In genomic region chr13:16763746-16764145, GRCm38 (mm10) we compare ENCODE assay signal across 10 mouse cellular contexts.
DNase-seq lines count a peak whose midpoint lies in the region; ATAC-seq and TF ChIP-seq lines count a peak whose summit lies in the region.
"Had no signal": no experiment of that assay in that cellular context is flagged by ENCODE, and none has a peak within 500 bp of the region (broad histone marks: within the 10 kb centered on the region; RNA-seq: fewer than 3 reads in every experiment).

No protein-coding gene starts in this region.

- H3K27me3 ChIP-seq in forebrain, embryonic 11.5 days (ENCODE audit: control insufficient read depth, insufficient read depth, low read length) = no peaks in the 10 kb centered on the region
- H3K27me3 ChIP-seq in forebrain, embryonic 10.5 days (ENCODE audit: poor library complexity, severe bottlenecking) = no peaks in the 10 kb centered on the region
- H3K27me3 ChIP-seq in thymus, adult 2 months (ENCODE audit: control insufficient read depth, insufficient read depth, low read length) = no peaks in the 10 kb centered on the region
- H3K27me3 ChIP-seq in intestine, embryonic 15.5 days (replicated peaks) = no peaks in the 10 kb centered on the region
- H3K27me3 ChIP-seq in lung, postnatal 0 days (replicated peaks; ENCODE audit: insufficient read depth, low read length) = no peaks in the 10 kb centered on the region
- H3K27me3 ChIP-seq: limb, embryonic 13.5 days; stomach, embryonic 15.5 days had no signal

- ATAC-seq in forebrain, embryonic 11.5 days (replicated peaks; ENCODE audit: low FRiP score) = 0 out of 2 replicates have a peak, but pooled peaks have one; percentile 21
- 0 out of 2 replicates have a peak, but pooled peaks have one; percentile 45 for ATAC-seq in intestine, embryonic 15.5 days
- no peak for ATAC-seq in lung, postnatal 0 days

- no peak overlapping the region for H3K9ac ChIP-seq in forebrain, embryonic 11.5 days (ENCODE audit: low read length)
- no peak overlapping the region for H3K9ac ChIP-seq in intestine, embryonic 15.5 days
- H3K9ac ChIP-seq in lung, postnatal 0 days (replicated peaks; ENCODE audit: low read depth) = no peak overlapping the region
- H3K9ac ChIP-seq: limb, embryonic 13.5 days; stomach, embryonic 15.5 days had no signal

- H3K36me3 ChIP-seq in forebrain, embryonic 11.5 days (ENCODE audit: control insufficient read depth, insufficient read depth, low read length) = no peaks in the 10 kb centered on the region
- no peaks in the 10 kb centered on the region for H3K36me3 ChIP-seq in forebrain, embryonic 10.5 days (replicated peaks)
- no peaks in the 10 kb centered on the region for H3K36me3 ChIP-seq in thymus, adult 2 months (ENCODE audit: control insufficient read depth, insufficient read depth, low read length)
- H3K36me3 ChIP-seq in intestine, embryonic 15.5 days = no peaks in the 10 kb centered on the region
- H3K36me3 ChIP-seq in lung, postnatal 0 days (ENCODE audit: insufficient read depth, low read length) = no peaks in the 10 kb centered on the region
- H3K36me3 ChIP-seq: limb, embryonic 13.5 days; stomach, embryonic 15.5 days had no signal

- WGBS in forebrain, embryonic 11.5 days = 7% methylated on average over 2 of the region's 2 CpGs
- WGBS in forebrain, embryonic 10.5 days = 8% methylated on average over 2 of the region's 2 CpGs
- 1% methylated on average over 2 of the region's 2 CpGs for WGBS in thymus, adult 2 months
- 4% methylated on average over 2 of the region's 2 CpGs for WGBS in intestine, embryonic 15.5 days
- 6% methylated on average over 2 of the region's 2 CpGs for WGBS in lung, postnatal 0 days

- no peak for TF ChIP-seq POLR2A in thymus, adult 2 months (IDR thresholded peaks at IDR 0.05; ENCODE audit: control insufficient read depth, extremely low read depth, insufficient read depth, low read length, poor library complexity)

- no peak overlapping the region for H3K4me2 ChIP-seq in forebrain, embryonic 11.5 days (ENCODE audit: low read depth, low read length, severe bottlenecking)
- no peak overlapping the region for H3K4me2 ChIP-seq in intestine, embryonic 15.5 days (replicated peaks)
- H3K4me2 ChIP-seq in lung, postnatal 0 days (replicated peaks; ENCODE audit: low read depth, low read length) = no peak overlapping the region
- H3K4me2 ChIP-seq: limb, embryonic 13.5 days; stomach, embryonic 15.5 days had no signal

- no peak overlapping the region for H3K4me3 ChIP-seq in forebrain, embryonic 11.5 days (ENCODE audit: low read depth, low read length)
- H3K4me3 ChIP-seq in forebrain, embryonic 10.5 days = no peak overlapping the region
- no peak overlapping the region for H3K4me3 ChIP-seq in thymus, adult 2 months (ENCODE audit: control insufficient read depth, insufficient read depth, low read length)
- no peak overlapping the region for H3K4me3 ChIP-seq in intestine, embryonic 15.5 days (replicated peaks)
- no peak overlapping the region for H3K4me3 ChIP-seq in lung, postnatal 0 days (ENCODE audit: low read depth, low read length)
- H3K4me3 ChIP-seq: limb, embryonic 13.5 days; stomach, embryonic 15.5 days had no signal

- H3K9me3 ChIP-seq in forebrain, embryonic 11.5 days (ENCODE audit: control insufficient read depth, low read length) = no peaks in the 10 kb centered on the region
- H3K9me3 ChIP-seq in forebrain, embryonic 10.5 days = no peaks in the 10 kb centered on the region
- no peaks in the 10 kb centered on the region for H3K9me3 ChIP-seq in intestine, embryonic 15.5 days
- no peaks in the 10 kb centered on the region for H3K9me3 ChIP-seq in lung, postnatal 0 days (ENCODE audit: low read length)
- H3K9me3 ChIP-seq: limb, embryonic 13.5 days; stomach, embryonic 15.5 days had no signal

- no peak for TF ChIP-seq CTCF in thymus, adult 2 months (IDR thresholded peaks at IDR 0.05; ENCODE audit: borderline replicate concordance, control insufficient read depth, extremely low read depth, insufficient read depth, low read length, poor library complexity)
- peak; percentile 85 for TF ChIP-seq CTCF in lung, postnatal 0 days (IDR thresholded peaks at IDR 0.05)

- TF ChIP-seq EP300 in lung, postnatal 0 days (IDR thresholded peaks at IDR 0.05) = no peak

- H3K27ac ChIP-seq in forebrain, embryonic 11.5 days (ENCODE audit: low read depth, low read length) = no peak overlapping the region
- H3K27ac ChIP-seq in forebrain, embryonic 10.5 days = no peak overlapping the region
- H3K27ac ChIP-seq in thymus, adult 2 months (ENCODE audit: control insufficient read depth, insufficient read depth, low read length) = no peak overlapping the region
- no peak overlapping the region for H3K27ac ChIP-seq in intestine, embryonic 15.5 days
- H3K27ac ChIP-seq in lung, postnatal 0 days (ENCODE audit: low read length) = no peak overlapping the region
- H3K27ac ChIP-seq: limb, embryonic 13.5 days; stomach, embryonic 15.5 days had no signal

- DNase-seq in forebrain, embryonic 11.5 days (ENCODE audit: low spot score) = no peak
- no peak for DNase-seq in forebrain, embryonic 10.5 days (ENCODE audit: extremely low spot score, low spot score)
- peak; percentile 38 for DNase-seq in thymus, adult 2 months
- DNase-seq in thymus, adult 18-20 months = no peak
- peak; percentile 14 for DNase-seq in embryo, embryonic 9.5 days (ENCODE audit: extremely low spot score)
- DNase-seq in lung, postnatal 0 days (ENCODE audit: low spot score) = peak; percentile 76
- DNase-seq in testis, postnatal 10 days (ENCODE audit: low spot score) = peak; percentile 51

- peaks cover 2% of the 10 kb centered on the region; the same call in 1 of the 2 replicates for H3K4me1 ChIP-seq in forebrain, embryonic 11.5 days (replicated peaks; ENCODE audit: control insufficient read depth, insufficient read depth, low read length)
- peaks cover 17% of the 10 kb centered on the region for H3K4me1 ChIP-seq in forebrain, embryonic 10.5 days
- H3K4me1 ChIP-seq in thymus, adult 2 months (replicated peaks; ENCODE audit: control insufficient read depth, insufficient read depth, low read length) = no peaks in the 10 kb centered on the region
- no peaks in the 10 kb centered on the region for H3K4me1 ChIP-seq in intestine, embryonic 15.5 days (replicated peaks)
- no peaks in the 10 kb centered on the region for H3K4me1 ChIP-seq in lung, postnatal 0 days (ENCODE audit: insufficient read depth, low read depth, low read length)

Comparison
In these comparisons a context has a peak if more than half of its experiments do, and no peak if none do; other contexts are left out.
1. DNase-seq: peak in thymus, adult 2 months (single experiment), embryo, embryonic 9.5 days (single experiment), lung, postnatal 0 days (single experiment) and testis, postnatal 10 days (single experiment); none in forebrain, embryonic 11.5 days (single experiment), forebrain, embryonic 10.5 days (single experiment) and thymus, adult 18-20 months (0 of 2).